Mouse (Mus musculus) stomach, embryonic 14.5 days (tissue): ENCODE measurements at regions not wholly inside any gene's neighbourhood (a gene's known extent, or its start where the extent isn't known, plus 50 kb on each side); places are given as distances from the start of the nearest gene placed in this dataset.

Experiments used
- ATAC-seq: fragments of 200-750 bp; cut with Nextera tagmentation; 2 replicates; pipeline ENCODE4 v1.8.0; 2017; ENCODE audit warnings: low read depth, moderate TSS enrichment; ENCODE audit not compliant: insufficient number of reproducible peaks, insufficient read depth, low FRiP score
- H3K27ac ChIP-seq: fragments of 300-500 bp; sonication (generic); 2 replicates; pipeline ENCODE4 v1.5.1; 2014; ENCODE audit warnings: mild to moderate bottlenecking, low read length, moderate library complexity, mixed read lengths
- H3K27me3 ChIP-seq: fragments of 300-500 bp; sonication (generic); 2 replicates; pipeline ENCODE4 v1.6.1; 2014; ENCODE audit warnings: low read length, control low read depth, mixed read lengths; ENCODE audit not compliant: control insufficient read depth, insufficient read depth
- H3K36me3 ChIP-seq: fragments of 300-500 bp; sonication (generic); 2 replicates; pipeline ENCODE4 v1.6.1; 2014; ENCODE audit warnings: mild to moderate bottlenecking, control low read depth, low read length, moderate library complexity, mixed read lengths; ENCODE audit not compliant: control insufficient read depth, insufficient read depth
- H3K4me1 ChIP-seq: fragments of 300-500 bp; sonication (generic); 2 replicates; pipeline ENCODE4 v1.6.1; 2014; ENCODE audit warnings: low read length, control low read depth, mixed read lengths; ENCODE audit not compliant: control insufficient read depth, insufficient read depth
- H3K4me2 ChIP-seq: fragments of 300-500 bp; sonication (generic); replicated peaks from 2 replicates; pipeline ENCODE4 v1.6.1; 2014; ENCODE audit warnings: low read depth, low read length, control low read depth
- H3K4me3 ChIP-seq: fragments of 300-500 bp; sonication (generic); 2 replicates; pipeline ENCODE4 v1.5.1; 2014; ENCODE audit warnings: low read depth, low read length, control low read depth
- H3K9ac ChIP-seq: fragments of 300-500 bp; sonication (generic); replicated peaks from 2 replicates; pipeline ENCODE4 v1.6.1; 2014; ENCODE audit warnings: low read depth, mild to moderate bottlenecking, control low read depth, low read length, moderate library complexity, mixed read lengths
- H3K9me3 ChIP-seq: fragments of 300-500 bp; sonication (generic); 2 replicates; pipeline ENCODE4 v1.6.1; 2016; ENCODE audit warnings: low read depth, low read length, control low read depth; ENCODE audit not compliant: control insufficient read depth
- WGBS: fragments of 180-500 bp; shearing (Covaris S2); extraction: QIAGEN DNeasy Blood & Tissue Kit; methylation state at CpG from one replicate; pipeline ENCODE4 v1.1.7; 2014; 5-methylcytosine and 5-hydroxymethylcytosine counted together

DNA sequence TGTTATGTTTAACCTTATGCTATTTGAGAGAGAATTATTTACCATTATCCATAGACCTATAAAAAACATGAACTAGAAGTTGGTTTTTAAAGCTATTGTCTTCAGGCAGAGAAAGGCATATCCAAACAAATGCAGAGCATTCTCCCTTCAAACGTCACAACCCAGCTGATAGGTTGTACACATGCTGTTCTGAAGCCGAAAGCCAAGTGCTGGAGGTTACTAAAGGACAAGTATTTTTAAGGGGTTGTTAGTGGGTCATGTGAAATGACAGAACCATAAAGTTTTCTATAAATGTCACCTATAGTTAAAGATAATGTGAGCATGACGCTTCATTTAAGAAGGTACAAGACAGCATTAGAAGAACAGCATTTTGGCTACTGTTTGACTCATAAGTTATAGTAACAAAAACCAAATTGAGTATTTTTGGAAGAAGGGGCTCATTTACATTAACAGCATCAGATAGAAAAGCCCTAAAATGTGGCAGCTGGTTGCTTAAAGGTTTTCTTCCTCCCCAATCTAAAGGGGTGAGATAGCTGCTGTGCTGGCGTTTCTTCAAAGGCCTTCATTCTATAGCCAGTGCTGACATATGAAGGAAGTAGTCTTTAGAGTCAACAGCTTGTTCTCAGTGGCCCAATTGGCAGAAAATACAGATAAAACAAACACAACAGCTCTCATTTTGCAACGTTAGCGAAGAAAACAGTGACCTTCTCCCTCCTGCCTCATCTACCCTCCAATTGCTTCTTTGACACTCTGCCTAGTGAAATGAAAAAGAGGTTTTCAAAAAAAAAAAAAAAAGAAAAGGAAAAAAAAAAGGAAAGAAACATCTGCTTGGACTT lies 359.4 kb upstream of the Paip1 start:
- H3K9ac ChIP-seq, result no peak overlapping the region
- no peaks in the 10 kb centered on the region for H3K9me3 ChIP-seq
- no peak overlapping the region for H3K27ac ChIP-seq
- 73% methylated on average over 6 of the region's 6 CpGs for WGBS
- no peak overlapping the region for H3K4me3 ChIP-seq
- no peaks in the 10 kb centered on the region for H3K36me3 ChIP-seq
- no peaks in the 10 kb centered on the region for H3K4me1 ChIP-seq
- no peaks in the 10 kb centered on the region for H3K27me3 ChIP-seq
- H3K4me2 ChIP-seq, result no peak overlapping the region
- ATAC-seq, result no peak

DNA sequence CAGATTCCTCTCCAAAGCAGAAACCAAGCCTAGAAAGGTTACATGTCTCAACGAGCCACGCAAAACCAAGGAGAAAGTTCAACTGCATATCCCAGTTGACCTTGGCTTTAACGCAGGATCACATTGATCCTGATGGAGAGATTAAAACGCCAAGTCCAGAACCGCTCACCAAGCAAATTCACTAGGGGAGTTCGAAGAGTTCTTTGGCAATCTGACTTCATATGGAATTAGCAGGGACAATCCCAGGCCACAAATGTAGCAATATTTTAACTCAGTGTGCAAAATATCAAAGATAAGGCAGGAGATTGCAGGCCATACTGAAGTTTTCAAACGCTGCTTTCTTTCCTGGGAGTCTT lies 358.8 kb upstream of the Paip1 start:
- no peak for ATAC-seq

DNA sequence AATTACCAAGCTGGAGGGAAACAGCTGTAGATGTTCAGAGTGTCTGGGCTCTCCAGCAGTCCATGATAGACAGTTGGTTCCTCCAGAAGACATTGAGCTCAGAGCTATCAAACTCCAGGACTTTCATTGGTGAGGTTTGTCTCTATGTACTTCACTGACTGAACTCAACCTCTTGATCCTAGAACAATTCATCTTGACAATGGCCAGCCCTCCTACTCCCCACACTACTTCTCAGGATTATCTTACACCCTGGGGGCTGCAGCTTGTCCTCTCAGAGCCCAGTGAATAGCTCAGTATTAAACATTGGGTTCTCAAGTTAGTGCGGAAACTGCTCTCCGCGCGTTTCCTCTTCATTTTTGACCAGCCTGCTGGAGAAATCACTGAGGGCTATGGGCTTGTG lies 349.2 kb upstream of the Paip1 start:
- Histone ChIP-seq H3K36me3 (no peaks in the 10 kb centered on the region), H3K9ac (no peak overlapping the region), H3K27me3 (no peaks in the 10 kb centered on the region), H3K4me3 (no peak overlapping the region), H3K9me3 (no peaks in the 10 kb centered on the region), H3K27ac (no peak overlapping the region), H3K4me1 (no peaks in the 10 kb centered on the region), H3K4me2 (no peak overlapping the region)
- 95% methylated on average over 4 of the region's 4 CpGs for WGBS
- no peak for ATAC-seq

More for the DNA sequence above, 358.8 kb upstream of the Paip1 start:
- Histone ChIP-seq H3K4me2 (no peak overlapping the region), H3K4me1 (no peaks in the 10 kb centered on the region), H3K27me3 (no peaks in the 10 kb centered on the region), H3K9ac (no peak overlapping the region), H3K9me3 (no peaks in the 10 kb centered on the region), H3K27ac (no peak overlapping the region), H3K4me3 (no peak overlapping the region), H3K36me3 (no peaks in the 10 kb centered on the region)
- 72% methylated on average over 7 of the region's 7 CpGs for WGBS

DNA sequence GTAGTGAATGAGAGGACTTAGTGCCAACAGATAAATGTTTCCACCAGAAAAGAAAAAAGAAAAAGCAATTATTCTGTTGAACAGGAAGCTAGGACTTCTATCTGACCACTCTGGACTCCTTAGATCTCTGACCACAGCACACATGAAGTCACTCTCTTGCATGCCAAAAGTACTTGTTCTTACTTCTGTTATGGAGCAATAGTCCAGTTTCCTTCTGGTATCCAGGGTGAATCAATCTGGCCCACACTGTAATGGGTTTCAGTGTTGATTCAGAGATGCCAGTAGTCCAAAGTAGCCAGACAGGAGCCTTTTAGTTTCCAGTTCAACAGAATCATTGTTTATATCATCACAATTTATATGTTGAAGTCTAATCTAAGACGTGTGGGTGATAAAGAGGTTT lies 346.7 kb upstream of the Paip1 start:
- no peak for ATAC-seq
- H3K27me3 ChIP-seq, result no peaks in the 10 kb centered on the region
- H3K4me1 ChIP-seq, result no peaks in the 10 kb centered on the region
- H3K36me3 ChIP-seq, result no peaks in the 10 kb centered on the region
- no peak overlapping the region for H3K9ac ChIP-seq
- H3K4me3 ChIP-seq, result no peak overlapping the region
- no peaks in the 10 kb centered on the region for H3K9me3 ChIP-seq
- H3K27ac ChIP-seq, result no peak overlapping the region
- H3K4me2 ChIP-seq, result no peak overlapping the region
- whole genome bisulfite sequencing, result 26% methylated on average over 1 of the region's 1 CpGs

DNA sequence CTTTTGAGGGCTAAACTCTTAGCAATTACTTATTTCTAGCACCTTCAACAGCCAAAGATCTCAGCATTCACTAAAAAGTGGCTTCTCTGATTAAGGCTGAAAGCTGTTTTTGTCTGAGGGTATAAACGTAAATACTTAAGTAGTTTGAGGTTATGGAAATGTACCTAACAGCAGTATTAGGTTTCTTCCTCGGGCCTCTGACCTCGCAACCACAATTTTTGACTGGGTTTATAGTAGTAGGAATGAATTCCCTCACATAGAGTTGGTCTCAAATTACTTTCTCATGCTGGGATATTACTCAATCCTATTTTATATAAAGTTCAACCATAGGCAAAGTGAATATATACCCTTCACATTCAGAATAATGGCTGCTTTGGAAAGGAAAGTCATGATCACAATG lies 310.5 kb upstream of the Paip1 start:
- H3K4me2 ChIP-seq, result no peak overlapping the region
- no peaks in the 10 kb centered on the region for H3K4me1 ChIP-seq
- no peak overlapping the region for H3K27ac ChIP-seq
- ATAC-seq, result no peak
- no peak overlapping the region for H3K9ac ChIP-seq
- no peaks in the 10 kb centered on the region for H3K9me3 ChIP-seq
- no peaks in the 10 kb centered on the region for H3K36me3 ChIP-seq
- no peaks in the 10 kb centered on the region for H3K27me3 ChIP-seq
- WGBS, result 71% methylated on average over 3 of the region's 3 CpGs
- no peak overlapping the region for H3K4me3 ChIP-seq

DNA sequence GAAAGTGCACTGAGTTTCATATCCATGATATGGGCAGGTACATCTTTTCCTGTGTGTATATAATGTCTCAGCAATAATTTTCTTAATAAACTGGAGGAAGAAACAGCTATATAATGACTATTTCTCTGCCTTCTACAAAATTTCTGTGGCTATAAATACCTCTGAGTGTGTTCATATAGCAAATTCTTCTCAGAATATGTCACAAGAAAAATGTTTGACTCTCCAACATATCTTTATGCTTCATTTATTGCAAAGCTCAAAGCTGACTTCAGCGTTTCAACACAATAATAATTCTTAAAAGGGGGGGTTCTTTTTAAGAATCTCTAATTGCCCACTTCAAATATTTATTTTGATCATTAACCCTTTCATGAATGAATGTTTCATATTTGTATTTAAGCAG lies 310.0 kb upstream of the Paip1 start:
- no peaks in the 10 kb centered on the region for H3K27me3 ChIP-seq
- H3K36me3 ChIP-seq, result no peaks in the 10 kb centered on the region
- WGBS, result 54% methylated on average over 1 of the region's 1 CpGs
- H3K9me3 ChIP-seq, result no peaks in the 10 kb centered on the region
- no peaks in the 10 kb centered on the region for H3K4me1 ChIP-seq
- no peak overlapping the region for H3K4me3 ChIP-seq
- H3K9ac ChIP-seq, result no peak overlapping the region
- no peak for ATAC-seq
- H3K27ac ChIP-seq, result no peak overlapping the region
- no peak overlapping the region for H3K4me2 ChIP-seq

DNA sequence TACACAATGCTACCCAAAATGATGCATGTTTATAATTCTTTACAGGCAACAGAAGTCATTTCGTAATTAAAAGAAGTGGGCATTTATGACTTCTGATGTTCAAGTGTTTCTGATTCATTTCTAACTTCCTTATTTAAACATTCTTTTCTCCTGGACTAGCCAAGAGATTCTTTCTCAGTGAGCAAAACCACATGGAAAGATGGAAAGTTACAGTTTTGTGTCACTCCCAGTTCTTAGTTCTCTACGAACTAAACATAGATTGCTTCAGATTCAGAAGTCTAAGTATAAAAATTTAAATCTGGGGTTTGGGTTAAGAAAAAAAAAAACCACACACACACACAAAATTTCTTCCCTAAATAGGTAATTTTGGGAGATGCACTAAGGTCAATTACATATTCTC lies 288.0 kb upstream of the Paip1 start:
- Histone ChIP-seq H3K36me3 (no peaks in the 10 kb centered on the region), H3K9ac (no peak overlapping the region), H3K27ac (no peak overlapping the region), H3K4me3 (no peak overlapping the region), H3K27me3 (no peaks in the 10 kb centered on the region), H3K4me2 (no peak overlapping the region), H3K4me1 (no peaks in the 10 kb centered on the region), H3K9me3 (no peaks in the 10 kb centered on the region)
- ATAC-seq, result no peak
- WGBS, result 78% methylated on average over 2 of the region's 2 CpGs

DNA sequence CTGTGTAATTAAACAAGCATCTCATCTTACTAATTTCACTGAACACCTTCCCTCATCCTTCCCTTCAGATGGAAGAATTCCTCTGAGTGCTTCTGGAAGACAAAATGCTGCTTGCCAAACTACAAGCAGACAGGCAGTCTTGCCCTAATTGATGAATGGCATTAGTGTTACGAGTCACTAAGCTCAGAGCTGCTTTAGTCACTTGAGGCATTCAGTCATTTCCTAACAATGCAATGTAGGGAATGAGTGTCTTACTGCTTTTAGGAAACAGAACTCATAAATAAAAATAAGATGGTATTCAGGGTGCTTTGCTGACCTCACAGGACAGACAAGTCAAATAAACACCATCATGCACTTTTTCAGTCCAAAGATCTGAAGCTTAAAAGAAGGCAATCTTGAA lies 285.1 kb upstream of the Paip1 start:
- no peaks in the 10 kb centered on the region for H3K9me3 ChIP-seq
- 0% methylated on average over 1 of the region's 1 CpGs for WGBS
- ATAC-seq, result no peak

DNA sequence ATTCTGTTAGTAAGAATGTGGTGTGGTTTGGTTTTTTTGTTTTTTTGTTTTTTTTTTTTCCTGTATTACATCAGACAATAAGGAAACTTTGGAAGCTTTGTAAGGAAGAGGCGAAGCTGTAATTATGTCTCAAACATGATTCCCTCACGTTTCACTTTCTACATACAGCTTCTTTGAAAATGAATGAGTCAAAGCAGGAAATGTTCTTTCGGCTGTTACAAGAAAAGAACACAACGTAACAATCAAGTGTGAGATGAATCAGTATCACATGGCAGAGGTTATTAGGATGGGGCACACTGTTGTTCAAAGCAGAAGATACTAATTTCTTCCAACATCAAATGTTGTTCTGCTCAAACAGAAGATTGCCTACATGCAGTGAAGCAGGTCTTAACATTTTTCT lies 282.7 kb upstream of the Paip1 start:
- Histone ChIP-seq H3K4me2 (no peak overlapping the region), H3K9ac (no peak overlapping the region), H3K9me3 (no peaks in the 10 kb centered on the region), H3K4me1 (no peaks in the 10 kb centered on the region), H3K27ac (no peak overlapping the region), H3K27me3 (no peaks in the 10 kb centered on the region), H3K4me3 (no peak overlapping the region), H3K36me3 (no peaks in the 10 kb centered on the region)
- WGBS, result 69% methylated on average over 4 of the region's 4 CpGs
- ATAC-seq, result no peak

More for the DNA sequence above, 285.1 kb upstream of the Paip1 start:
- H3K27ac ChIP-seq, result no peak overlapping the region
- no peak overlapping the region for H3K4me2 ChIP-seq
- no peaks in the 10 kb centered on the region for H3K36me3 ChIP-seq
- H3K4me1 ChIP-seq, result no peaks in the 10 kb centered on the region
- no peak overlapping the region for H3K4me3 ChIP-seq
- H3K27me3 ChIP-seq, result no peaks in the 10 kb centered on the region
- no peak overlapping the region for H3K9ac ChIP-seq
